Mouse (Mus musculus): ENCODE data around the gene Olfr624. TPM values are rescaled to one million over a fixed set of nuclear protein-coding genes. Genes with fewer than 3 reads are reported as not detected.
"Not testable (repeated sequence)": the region's sequence is repeated elsewhere in the genome, so short reads cannot be mapped to it uniquely, and the experiment has no call there.

Olfr624 gene
- 0.04 TPM in 1 of 2 replicates, not detected in the other for polyA plus RNA-seq (2014; fragmentation: Nextera tagmentation; extraction: Ambion mirVana)

GRCm38 (mm10) chr7:103671091-103671490, at the start of gene Olfr624:
Gene Olfr624, minus strand, starts transcription at chr7:103671191.
- ATAC-seq (replicated peaks; ENCODE audit: low FRiP score) (no peak), DNase-seq (ENCODE audit: low spot score) (no peak)
- no peaks in the 10 kb centered on the region for H3K27me3 ChIP-seq (replicated peaks; ENCODE audit: control insufficient read depth, insufficient read depth, low read length)
- no peak within 1 kb of the TSS for H3K27ac ChIP-seq (ENCODE audit: low read depth, low read length)
- H3K4me3 ChIP-seq (ENCODE audit: low read depth, low read length), result no peak within 1 kb of the TSS
- no peaks in the 10 kb centered on the region for H3K36me3 ChIP-seq (ENCODE audit: control insufficient read depth, insufficient read depth, low read length)
- H3K4me2 ChIP-seq, result no peak within 1 kb of the TSS
- H3K9ac ChIP-seq (ENCODE audit: low read depth, low read length), result no peak within 1 kb of the TSS
- no peaks in the 10 kb centered on the region for H3K4me1 ChIP-seq (replicated peaks; ENCODE audit: control insufficient read depth, insufficient read depth, low read length)
- 94% methylated on average over 2 of the region's 2 CpGs for WGBS
- no peaks in the 10 kb centered on the region for H3K9me3 ChIP-seq (ENCODE audit: control insufficient read depth, low read length)

GRCm38 (mm10) chr7:103716398-103716797, 45.4 kb upstream of the Olfr624 start:
- 92% methylated on average over 1 of the region's 1 CpGs for WGBS
- ATAC-seq (replicated peaks; ENCODE audit: low FRiP score), result not testable (repeated sequence)

GRCm38 (mm10) chr7:103714371-103714770, 43.4 kb upstream of the Olfr624 start, which contains the start of gene Olfr243:
Gene Olfr243, plus strand, starts transcription at chr7:103714671.
- no peak within 1 kb of the TSS for H3K27ac ChIP-seq (ENCODE audit: low read depth, low read length)

More at GRCm38 (mm10) chr7:103716398-103716797, 45.4 kb upstream of the Olfr624 start:
- H3K36me3 ChIP-seq (ENCODE audit: control insufficient read depth, insufficient read depth, low read length); H3K4me2 ChIP-seq; H3K27me3 ChIP-seq (replicated peaks; ENCODE audit: control insufficient read depth, insufficient read depth, low read length); H3K4me3 ChIP-seq (ENCODE audit: low read depth, low read length); H3K9me3 ChIP-seq (ENCODE audit: control insufficient read depth, low read length); DNase-seq (ENCODE audit: low spot score); H3K27ac ChIP-seq (ENCODE audit: low read depth, low read length); H3K4me1 ChIP-seq (replicated peaks; ENCODE audit: control insufficient read depth, insufficient read depth, low read length); H3K9ac ChIP-seq (ENCODE audit: low read depth, low read length): not testable (repeated sequence)

GRCm38 (mm10) chr7:103712024-103712423, 41.0 kb upstream of the Olfr624 start:
- H3K9ac ChIP-seq (ENCODE audit: low read depth, low read length), result no peak overlapping the region
- no peaks in the 10 kb centered on the region for H3K36me3 ChIP-seq (ENCODE audit: control insufficient read depth, insufficient read depth, low read length)
- DNase-seq (ENCODE audit: low spot score), result no peak
- no peak overlapping the region for H3K4me3 ChIP-seq (ENCODE audit: low read depth, low read length)
- no peaks in the 10 kb centered on the region for H3K9me3 ChIP-seq (ENCODE audit: control insufficient read depth, low read length)
- WGBS, result 28% methylated on average over 2 of the region's 2 CpGs
- H3K27ac ChIP-seq (ENCODE audit: low read depth, low read length), result no peak overlapping the region
- peak; percentile 63 for ATAC-seq (replicated peaks; ENCODE audit: low FRiP score)
- no peak overlapping the region for H3K4me2 ChIP-seq
- no peaks in the 10 kb centered on the region for H3K27me3 ChIP-seq (replicated peaks; ENCODE audit: control insufficient read depth, insufficient read depth, low read length)
- H3K4me1 ChIP-seq (replicated peaks; ENCODE audit: control insufficient read depth, insufficient read depth, low read length), result no peaks in the 10 kb centered on the region

More at GRCm38 (mm10) chr7:103714371-103714770, 43.4 kb upstream of the Olfr624 start, which contains the start of gene Olfr243:
- Histone ChIP-seq H3K4me2 (no peak within 1 kb of the TSS), H3K27me3 (replicated peaks; ENCODE audit: control insufficient read depth, insufficient read depth, low read length) (no peaks in the 10 kb centered on the region), H3K4me3 (ENCODE audit: low read depth, low read length) (no peak within 1 kb of the TSS), H3K9me3 (ENCODE audit: control insufficient read depth, low read length) (no peaks in the 10 kb centered on the region), H3K9ac (ENCODE audit: low read depth, low read length) (no peak within 1 kb of the TSS), H3K36me3 (ENCODE audit: control insufficient read depth, insufficient read depth, low read length) (no peaks in the 10 kb centered on the region), H3K4me1 (replicated peaks; ENCODE audit: control insufficient read depth, insufficient read depth, low read length) (no peaks in the 10 kb centered on the region)
- no peak for DNase-seq (ENCODE audit: low spot score)
- ATAC-seq (replicated peaks; ENCODE audit: low FRiP score), result no peak

- no peak overlapping the region for H3K27ac ChIP-seq (ENCODE audit: low read depth, low read length)
- H3K4me2 ChIP-seq, result no peak overlapping the region
- no peak overlapping the region for H3K9ac ChIP-seq (ENCODE audit: low read depth, low read length)
- H3K4me3 ChIP-seq (ENCODE audit: low read depth, low read length), result no peak overlapping the region
- DNase-seq (ENCODE audit: low spot score) (no peak), ATAC-seq (replicated peaks; ENCODE audit: low FRiP score) (no peak)
- WGBS, result 85% methylated on average over 4 of the region's 4 CpGs
- H3K27me3 ChIP-seq (replicated peaks; ENCODE audit: control insufficient read depth, insufficient read depth, low read length), result no peaks in the 10 kb centered on the region
- no peaks in the 10 kb centered on the region for H3K36me3 ChIP-seq (ENCODE audit: control insufficient read depth, insufficient read depth, low read length)
- no peaks in the 10 kb centered on the region for H3K9me3 ChIP-seq (ENCODE audit: control insufficient read depth, low read length)
- no peaks in the 10 kb centered on the region for H3K4me1 ChIP-seq (replicated peaks; ENCODE audit: control insufficient read depth, insufficient read depth, low read length)
Observed at GRCm38 (mm10) chr7:103699469-103699868, 28.5 kb upstream of the Olfr624 start.

DNA sequence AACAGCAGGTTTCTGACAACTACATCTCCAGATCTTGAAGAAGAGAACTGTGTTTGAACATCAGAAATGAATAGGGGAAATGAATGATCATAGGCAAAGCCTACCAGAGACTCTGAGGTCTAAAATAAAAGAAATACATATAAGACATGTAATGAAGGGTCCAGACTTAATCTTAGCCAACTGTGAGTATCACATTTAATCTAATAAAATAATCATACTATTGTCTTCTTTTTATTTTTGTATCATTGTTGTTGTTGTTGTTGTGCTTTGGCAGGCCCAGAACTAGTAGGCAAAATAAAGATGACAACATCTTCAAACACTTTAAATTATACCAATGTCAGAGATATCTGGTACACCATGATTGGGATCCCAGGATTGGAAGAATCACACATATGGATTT, 11.4 kb upstream of the Olfr624 start, which contains the start of gene Olfr625-ps1:
TSS of gene Olfr625-ps1 (plus strand) at position 301 of the 400 bp plus-strand sequence.
- DNase-seq (ENCODE audit: low spot score) (no peak), ATAC-seq (replicated peaks; ENCODE audit: low FRiP score) (no peak)
- no peak within 1 kb of the TSS for H3K9ac ChIP-seq (ENCODE audit: low read depth, low read length)
- H3K4me2 ChIP-seq, result no peak within 1 kb of the TSS
- H3K9me3 ChIP-seq (ENCODE audit: control insufficient read depth, low read length), result no peaks in the 10 kb centered on the region
- no peaks in the 10 kb centered on the region for H3K36me3 ChIP-seq (ENCODE audit: control insufficient read depth, insufficient read depth, low read length)
- H3K27ac ChIP-seq (ENCODE audit: low read depth, low read length), result no peak within 1 kb of the TSS
- no peaks in the 10 kb centered on the region for H3K27me3 ChIP-seq (replicated peaks; ENCODE audit: control insufficient read depth, insufficient read depth, low read length)
- H3K4me3 ChIP-seq (ENCODE audit: low read depth, low read length), result no peak within 1 kb of the TSS
- H3K4me1 ChIP-seq (replicated peaks; ENCODE audit: control insufficient read depth, insufficient read depth, low read length), result no peaks in the 10 kb centered on the region

- ATAC-seq (replicated peaks; ENCODE audit: low FRiP score) (no peak), DNase-seq (ENCODE audit: low spot score) (no peak)
- Histone ChIP-seq H3K9ac (ENCODE audit: low read depth, low read length) (no peak within 1 kb of the TSS), H3K9me3 (ENCODE audit: control insufficient read depth, low read length) (no peaks in the 10 kb centered on the region), H3K4me3 (ENCODE audit: low read depth, low read length) (no peak within 1 kb of the TSS), H3K27me3 (replicated peaks; ENCODE audit: control insufficient read depth, insufficient read depth, low read length) (no peaks in the 10 kb centered on the region), H3K27ac (ENCODE audit: low read depth, low read length) (no peak within 1 kb of the TSS), H3K4me2 (no peak within 1 kb of the TSS), H3K4me1 (replicated peaks; ENCODE audit: control insufficient read depth, insufficient read depth, low read length) (no peaks in the 10 kb centered on the region), H3K36me3 (ENCODE audit: control insufficient read depth, insufficient read depth, low read length) (no peaks in the 10 kb centered on the region)
Observed at GRCm38 (mm10) chr7:103663598-103663997, 7.4 kb downstream of the Olfr624 start, which contains the start of gene Olfr623. Gene Olfr623, minus strand, starts transcription at chr7:103663698.

DNA sequence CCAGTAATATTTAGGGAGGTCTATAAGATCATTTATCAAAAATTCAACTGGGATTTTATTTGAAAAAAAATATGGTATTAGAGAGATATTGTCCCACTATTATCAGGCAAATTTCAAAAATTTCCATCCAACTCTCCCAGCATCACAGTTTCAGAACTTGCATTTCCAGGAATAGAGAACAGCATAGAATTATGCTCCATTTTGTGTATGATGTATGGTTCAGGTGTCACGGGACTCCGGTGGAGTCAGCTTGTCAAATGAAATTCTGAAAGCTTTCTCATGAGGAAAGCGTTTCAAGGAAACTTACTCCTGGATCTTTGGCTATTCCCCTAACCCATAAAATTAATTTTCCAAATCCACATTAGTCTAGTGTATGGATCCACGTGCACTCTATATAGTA, 26.9 kb downstream of the Olfr624 start:
- no peaks in the 10 kb centered on the region for H3K4me1 ChIP-seq (replicated peaks; ENCODE audit: control insufficient read depth, insufficient read depth, low read length)
- H3K27ac ChIP-seq (ENCODE audit: low read depth, low read length), result no peak overlapping the region
- no peak overlapping the region for H3K9ac ChIP-seq (ENCODE audit: low read depth, low read length)
- DNase-seq (ENCODE audit: low spot score), result no peak
- WGBS, result 71% methylated on average over 4 of the region's 4 CpGs
- no peak overlapping the region for H3K4me2 ChIP-seq
- no peak overlapping the region for H3K4me3 ChIP-seq (ENCODE audit: low read depth, low read length)
- no peaks in the 10 kb centered on the region for H3K27me3 ChIP-seq (replicated peaks; ENCODE audit: control insufficient read depth, insufficient read depth, low read length)
- no peak for ATAC-seq (replicated peaks; ENCODE audit: low FRiP score)
- no peaks in the 10 kb centered on the region for H3K9me3 ChIP-seq (ENCODE audit: control insufficient read depth, low read length)
- H3K36me3 ChIP-seq (ENCODE audit: control insufficient read depth, insufficient read depth, low read length), result no peaks in the 10 kb centered on the region

DNA sequence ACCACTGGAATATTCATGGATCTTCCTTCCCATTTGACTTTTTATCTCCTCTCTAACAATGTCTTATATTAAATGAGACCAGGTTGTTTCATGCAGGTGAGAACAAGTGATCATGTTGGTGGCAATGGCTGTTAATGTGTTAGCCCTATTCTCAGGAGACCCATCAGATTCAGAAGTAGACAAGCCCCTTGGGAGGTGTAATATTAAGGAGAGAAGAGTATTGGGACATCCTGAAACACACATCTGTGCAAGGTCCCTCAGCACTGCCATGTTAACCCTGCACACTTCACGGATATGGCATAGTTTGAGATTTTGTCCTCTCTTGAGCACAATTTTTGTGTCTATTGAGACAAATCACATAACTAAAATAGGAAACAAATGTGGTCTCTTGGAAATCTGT, 28.4 kb downstream of the Olfr624 start, which contains the start of gene Olfr622:
TSS of gene Olfr622 (minus strand) at position 101 of the 400 bp plus-strand sequence.
- no peaks in the 10 kb centered on the region for H3K4me1 ChIP-seq (replicated peaks; ENCODE audit: control insufficient read depth, insufficient read depth, low read length)
- no peak for ATAC-seq (replicated peaks; ENCODE audit: low FRiP score)
- no peaks in the 10 kb centered on the region for H3K9me3 ChIP-seq (ENCODE audit: control insufficient read depth, low read length)
- H3K27ac ChIP-seq (ENCODE audit: low read depth, low read length), result no peak within 1 kb of the TSS
- H3K36me3 ChIP-seq (ENCODE audit: control insufficient read depth, insufficient read depth, low read length), result no peaks in the 10 kb centered on the region
- no peak within 1 kb of the TSS for H3K9ac ChIP-seq (ENCODE audit: low read depth, low read length)
- H3K27me3 ChIP-seq (replicated peaks; ENCODE audit: control insufficient read depth, insufficient read depth, low read length), result no peaks in the 10 kb centered on the region
- no peak for DNase-seq (ENCODE audit: low spot score)
- H3K4me3 ChIP-seq (ENCODE audit: low read depth, low read length), result no peak within 1 kb of the TSS
- 63% methylated on average over 1 of the region's 1 CpGs for WGBS
- H3K4me2 ChIP-seq, result no peak within 1 kb of the TSS

Measured in liver, embryonic 11.5 days (tissue).